Mouse (Mus musculus) liver, embryonic 11.5 days (tissue): ENCODE results near the gene Tyro3. TPM values are rescaled to one million over a fixed set of nuclear protein-coding genes. Genes with fewer than 3 reads are reported as not detected.

Experiments
- ATAC-seq: fragments of 200-750 bp; cut with Nextera tagmentation; replicated peaks from 2 replicates; pipeline ENCODE4 v1.8.0; 2017; ENCODE audit warnings: moderate number of reproducible peaks, mild to moderate bottlenecking, moderate TSS enrichment, moderate library complexity; ENCODE audit not compliant: low FRiP score
- DNase-seq: peaks from one replicate; pipeline ENCODE4 v3.0.0-alpha.2; 2017; ENCODE audit warnings: low spot score
- H3K27ac ChIP-seq: fragments of 300-500 bp; sonication (generic); 2 replicates; pipeline ENCODE4 v1.5.1; 2014; ENCODE audit warnings: mild to moderate bottlenecking, low read depth, low read length, control low read depth
- H3K27me3 ChIP-seq: fragments of 300-500 bp; sonication (generic); replicated peaks from 2 replicates; pipeline ENCODE4 v1.6.1; 2014; ENCODE audit warnings: low read length, mixed read lengths; ENCODE audit not compliant: control insufficient read depth, insufficient read depth
- H3K36me3 ChIP-seq: fragments of 300-500 bp; sonication (generic); 2 replicates; pipeline ENCODE4 v1.6.1; 2014; ENCODE audit warnings: mild to moderate bottlenecking, low read length, moderate library complexity, mixed read lengths; ENCODE audit not compliant: control insufficient read depth, insufficient read depth
- H3K4me1 ChIP-seq: fragments of 300-500 bp; sonication (generic); replicated peaks from 2 replicates; pipeline ENCODE4 v1.6.1; 2014; ENCODE audit warnings: low read length, mixed read lengths; ENCODE audit not compliant: control insufficient read depth, insufficient read depth
- H3K4me2 ChIP-seq: fragments of 300-500 bp; sonication (generic); 2 replicates; pipeline ENCODE4 v1.6.1; 2014; ENCODE audit warnings: mild to moderate bottlenecking, control low read depth, moderate library complexity
- H3K4me3 ChIP-seq: fragments of 300-500 bp; sonication (generic); 2 replicates; pipeline ENCODE4 v1.5.1; 2014; ENCODE audit warnings: low read depth, low read length, control low read depth
- H3K9ac ChIP-seq: fragments of 300-500 bp; sonication (generic); 2 replicates; pipeline ENCODE4 v1.6.1; 2014; ENCODE audit warnings: low read depth, low read length, control low read depth
- H3K9me3 ChIP-seq: fragments of 300-500 bp; sonication (generic); 2 replicates; pipeline ENCODE4 v1.6.1; 2016; ENCODE audit warnings: low read length, inconsistent platforms, mixed read lengths; ENCODE audit not compliant: control insufficient read depth
- WGBS: fragments of 180-500 bp; shearing (Covaris S2); extraction: QIAGEN DNeasy Blood & Tissue Kit; methylation state at CpG from one replicate; pipeline ENCODE4 v1.1.7; 2014; 5-methylcytosine and 5-hydroxymethylcytosine counted together
- polyA plus RNA-seq: library from polyadenylated mRNA; unstranded; fragments of >200 nt; fragmentation: Nextera tagmentation; extraction: Ambion mirVana; gene quantifications from 2 replicates; pipeline ENCODE4 v1.2.1, GENCODE M21; 2014

Tyro3 gene
- polyA plus RNA-seq, 1 experiment from 2014 or later = 5.8 TPM

- no peak overlapping the region for H3K4me3 ChIP-seq
- no peaks in the 10 kb centered on the region; the same call in 1 of the 2 replicates for H3K27me3 ChIP-seq
- no peak overlapping the region for H3K27ac ChIP-seq
- no peak overlapping the region for H3K4me2 ChIP-seq
- DNase-seq = no peak
- no peak for ATAC-seq
- no peaks in the 10 kb centered on the region for H3K9me3 ChIP-seq
- H3K36me3 ChIP-seq = no peaks in the 10 kb centered on the region
- peaks cover 4% of the 10 kb centered on the region for H3K4me1 ChIP-seq
- no peak overlapping the region for H3K9ac ChIP-seq
- WGBS = 76% methylated on average over 14 of the region's 14 CpGs
Observed at GRCm38 (mm10) chr2:119811490-119812146, 14.1 kb downstream of the Tyro3 start.

GRCm38 (mm10) chr2:119814376-119814933, 16.9 kb downstream of the Tyro3 start:
- H3K4me2 ChIP-seq = no peak overlapping the region
- H3K9me3 ChIP-seq = no peaks in the 10 kb centered on the region
- no peak for DNase-seq
- peaks cover 2% of the 10 kb centered on the region; the same call in 1 of the 2 replicates for H3K36me3 ChIP-seq
- H3K27ac ChIP-seq = no peak overlapping the region
- H3K4me1 ChIP-seq = no peaks in the 10 kb centered on the region
- H3K9ac ChIP-seq = no peak overlapping the region
- 69% methylated on average over 7 of the region's 7 CpGs for WGBS
- no peak overlapping the region for H3K4me3 ChIP-seq
- H3K27me3 ChIP-seq = no peaks in the 10 kb centered on the region; the same call in 1 of the 2 replicates
- no peak for ATAC-seq

- 90% methylated on average over 13 of the region's 13 CpGs for WGBS
- ATAC-seq = no peak
- no peak overlapping the region for H3K4me3 ChIP-seq
Observed at GRCm38 (mm10) chr2:119816611-119817010, 19.1 kb downstream of the Tyro3 start.

GRCm38 (mm10) chr2:119817047-119817446, 19.5 kb downstream of the Tyro3 start:
- Histone ChIP-seq H3K4me2 (no peak overlapping the region), H3K36me3 (peaks cover 2% of the 10 kb centered on the region; the same call in 1 of the 2 replicates), H3K4me3 (no peak overlapping the region), H3K9me3 (no peaks in the 10 kb centered on the region), H3K9ac (no peak overlapping the region), H3K4me1 (no peaks in the 10 kb centered on the region), H3K27ac (no peak overlapping the region), H3K27me3 (no peaks in the 10 kb centered on the region)
- no peak for ATAC-seq
- 87% methylated on average over 5 of the region's 5 CpGs for WGBS
- DNase-seq = no peak

More at GRCm38 (mm10) chr2:119816611-119817010, 19.1 kb downstream of the Tyro3 start:
- Histone ChIP-seq H3K27ac (no peak overlapping the region), H3K4me2 (no peak overlapping the region), H3K4me1 (no peaks in the 10 kb centered on the region), H3K27me3 (no peaks in the 10 kb centered on the region), H3K9me3 (no peaks in the 10 kb centered on the region), H3K36me3 (peaks cover 2% of the 10 kb centered on the region; the same call in 1 of the 2 replicates), H3K9ac (no peak overlapping the region)
- DNase-seq = no peak

GRCm38 (mm10) chr2:119818668-119819272, 21.2 kb downstream of the Tyro3 start:
- H3K9ac ChIP-seq = no peak overlapping the region
- DNase-seq (no peak), ATAC-seq (no peak)
- WGBS = 59% methylated on average over 9 of the region's 9 CpGs
- H3K27me3 ChIP-seq = no peaks in the 10 kb centered on the region
- H3K9me3 ChIP-seq = no peaks in the 10 kb centered on the region
- H3K4me3 ChIP-seq = no peak overlapping the region
- peaks cover 2% of the 10 kb centered on the region; the same call in 1 of the 2 replicates for H3K36me3 ChIP-seq
- H3K27ac ChIP-seq = no peak overlapping the region
- H3K4me2 ChIP-seq = no peak overlapping the region
- H3K4me1 ChIP-seq = no peaks in the 10 kb centered on the region

GRCm38 (mm10) chr2:119821136-119821535, 23.6 kb downstream of the Tyro3 start:
- Histone ChIP-seq H3K4me2 (no peak overlapping the region), H3K9ac (no peak overlapping the region), H3K27me3 (no peaks in the 10 kb centered on the region), H3K9me3 (no peaks in the 10 kb centered on the region), H3K4me1 (no peaks in the 10 kb centered on the region), H3K27ac (no peak overlapping the region), H3K36me3 (peaks cover 2% of the 10 kb centered on the region; the same call in 1 of the 2 replicates), H3K4me3 (no peak overlapping the region)
- no peak for DNase-seq
- 88% methylated on average over 9 of the region's 9 CpGs for WGBS
- no peak for ATAC-seq

GRCm38 (mm10) chr2:119830579-119830978, 33.0 kb downstream of the Tyro3 start:
- H3K27me3 ChIP-seq = no peaks in the 10 kb centered on the region

GRCm38 (mm10) chr2:119834231-119834630, 36.7 kb downstream of the Tyro3 start:
- no peak for ATAC-seq
- DNase-seq = no peak
- Histone ChIP-seq H3K27ac (no peak overlapping the region), H3K4me3 (no peak overlapping the region), H3K4me2 (no peak overlapping the region), H3K4me1 (no peaks in the 10 kb centered on the region), H3K36me3 (no peaks in the 10 kb centered on the region), H3K9me3 (no peaks in the 10 kb centered on the region), H3K9ac (no peak overlapping the region), H3K27me3 (no peaks in the 10 kb centered on the region)
- 74% methylated on average over 4 of the region's 4 CpGs for WGBS

More at GRCm38 (mm10) chr2:119830579-119830978, 33.0 kb downstream of the Tyro3 start:
- Histone ChIP-seq H3K4me3 (no peak overlapping the region), H3K27ac (no peak overlapping the region), H3K9me3 (no peaks in the 10 kb centered on the region), H3K36me3 (no peaks in the 10 kb centered on the region), H3K4me2 (no peak overlapping the region), H3K4me1 (no peaks in the 10 kb centered on the region), H3K9ac (no peak overlapping the region)
- 71% methylated on average over 2 of the region's 2 CpGs for WGBS
- ATAC-seq = no peak
- no peak for DNase-seq
